Mouse (Mus musculus): ENCODE data around the gene Hoxa6. TPM values are rescaled to one million over a fixed set of nuclear protein-coding genes. Genes with fewer than 3 reads are reported as not detected.

Gene Hoxa6
- polyA plus RNA-seq, 1 experiment from 2014 or later, result 1.7 TPM

MicroRNAs encoded within 50 kb of the gene (microRNA counts, 519-probe panel; counts per million panel counts)
- microRNA mmu-miR-196b, result 2,244 counts per million, percentile 38 among the panel's probes with 10 or more counts

Small RNA genes within 50 kb of the gene (microRNA-seq; reads per million reads assigned to microRNA genes)
- gene Mir196b, result 595 reads per million, percentile 70 among the genes with 10 or more reads in this experiment

Other genes with a start within 250 kb of the Hoxa6 start
- gene Skap2, start 196.2 kb downstream of the Hoxa6 start, polyA plus RNA-seq (2015; fragmentation: Nextera tagmentation; extraction: Ambion mirVana), result 42.1 and 45.7 TPM in 2 replicates
- 1.3 and 2.2 TPM in 2 replicates for gene Hoxa1, start 50.4 kb downstream of the Hoxa6 start, polyA plus RNA-seq (2015; fragmentation: Nextera tagmentation; extraction: Ambion mirVana)
- 8.8 and 12.2 TPM in 2 replicates for gene Hoxa2, start 43.9 kb downstream of the Hoxa6 start, polyA plus RNA-seq (2015; fragmentation: Nextera tagmentation; extraction: Ambion mirVana)
- gene 5730596B20Rik, start 31.2 kb downstream of the Hoxa6 start, polyA plus RNA-seq (2015; fragmentation: Nextera tagmentation; extraction: Ambion mirVana), result 2.6 and 3.1 TPM in 2 replicates
- gene Hoxa4, start 17.0 kb downstream of the Hoxa6 start, polyA plus RNA-seq (2015; fragmentation: Nextera tagmentation; extraction: Ambion mirVana), result 4.4 and 5.3 TPM in 2 replicates
- gene Hoxa5, start 4.1 kb downstream of the Hoxa6 start, polyA plus RNA-seq (2015; fragmentation: Nextera tagmentation; extraction: Ambion mirVana), result 19.8 and 20.2 TPM in 2 replicates
- gene Hoxa3, start 4.6 kb upstream of the Hoxa6 start, polyA plus RNA-seq (2015; fragmentation: Nextera tagmentation; extraction: Ambion mirVana), result 8.0 and 9.6 TPM in 2 replicates
- gene Gm28308, start 4.6 kb upstream of the Hoxa6 start, polyA plus RNA-seq (2015; fragmentation: Nextera tagmentation; extraction: Ambion mirVana), result not detected in 2 replicates
- 7.6 and 12.1 TPM in 2 replicates for gene Hoxa7, start 13.1 kb upstream of the Hoxa6 start, polyA plus RNA-seq (2015; fragmentation: Nextera tagmentation; extraction: Ambion mirVana)
- gene Hoxa9, start 22.4 kb upstream of the Hoxa6 start, polyA plus RNA-seq (2015; fragmentation: Nextera tagmentation; extraction: Ambion mirVana), result 0.49 and 1.9 TPM in 2 replicates
- gene Hoxa10, start 32.1 kb upstream of the Hoxa6 start, polyA plus RNA-seq (2015; fragmentation: Nextera tagmentation; extraction: Ambion mirVana), result 1.3 and 2.7 TPM in 2 replicates
- gene Hoxa11, start 37.1 kb upstream of the Hoxa6 start, polyA plus RNA-seq (2015; fragmentation: Nextera tagmentation; extraction: Ambion mirVana), result 0.18 and 0.59 TPM in 2 replicates
- gene Hoxa13, start 52.2 kb upstream of the Hoxa6 start, polyA plus RNA-seq (2015; fragmentation: Nextera tagmentation; extraction: Ambion mirVana), result 0.15 TPM in 1 of 2 replicates, not detected in the other
- gene Evx1, start 104.8 kb upstream of the Hoxa6 start, polyA plus RNA-seq (2015; fragmentation: Nextera tagmentation; extraction: Ambion mirVana), result 0.05 TPM in 1 of 2 replicates, not detected in the other

Data from stomach, embryonic 15.5 days (tissue).